Mouse (Mus musculus) lung, postnatal 0 days (tissue): ENCODE data around the gene Cic. TPM values are rescaled to one million over a fixed set of nuclear protein-coding genes. Genes with fewer than 3 reads are reported as not detected.

ENCODE experiments used
- ATAC-seq: fragments of 200-750 bp; cut with Nextera tagmentation; 2 replicates; pipeline ENCODE4 v1.8.0; 2017; ENCODE audit warnings: moderate library complexity
- DNase-seq: peaks from one replicate; pipeline ENCODE4 v3.0.0-alpha.2; 2016; ENCODE audit warnings: low spot score
- H3K27ac ChIP-seq: fragments of 300-500 bp; sonication (generic); 2 replicates; pipeline ENCODE4 v1.5.1; 2014; ENCODE audit warnings: antibody characterized with exemption, mild to moderate bottlenecking, low read length, mixed read lengths
- H3K27me3 ChIP-seq: fragments of 300-500 bp; sonication (generic); replicated peaks from 2 replicates; pipeline ENCODE4 v1.6.1; 2014; ENCODE audit warnings: low read length, mixed read lengths; ENCODE audit not compliant: insufficient read depth
- H3K36me3 ChIP-seq: fragments of 300-500 bp; sonication (generic); 2 replicates; pipeline ENCODE4 v1.6.1; 2014; ENCODE audit warnings: low read length, mixed read lengths; ENCODE audit not compliant: insufficient read depth
- H3K4me1 ChIP-seq: fragments of 300-500 bp; sonication (generic); 2 replicates; pipeline ENCODE4 v1.6.1; 2014; ENCODE audit warnings: antibody characterized with exemption, low read depth, low read length, mixed read lengths; ENCODE audit not compliant: insufficient read depth
- H3K4me2 ChIP-seq: fragments of 300-500 bp; sonication (generic); replicated peaks from 2 replicates; pipeline ENCODE4 v1.6.1; 2014; ENCODE audit warnings: low read depth, mild to moderate bottlenecking, low read length, moderate library complexity, mixed read lengths
- H3K4me3 ChIP-seq: fragments of 300-500 bp; sonication (generic); 2 replicates; pipeline ENCODE4 v1.5.1; 2014; ENCODE audit warnings: low read depth, low read length
- H3K9ac ChIP-seq: fragments of 300-500 bp; sonication (generic); replicated peaks from 2 replicates; pipeline ENCODE4 v1.6.1; 2014; ENCODE audit warnings: low read depth, mild to moderate bottlenecking
- H3K9me3 ChIP-seq: fragments of 300-500 bp; sonication (generic); 2 replicates; pipeline ENCODE4 v1.6.1; 2016; ENCODE audit warnings: low read length, mixed read lengths
- CTCF ChIP-seq: IDR thresholded peaks from 2 replicates; pipeline ENCODE4 v1.5.1; 2016; ENCODE audit warnings: antibody characterized with exemption, mild to moderate bottlenecking
- EP300 ChIP-seq: IDR thresholded peaks from 2 replicates; pipeline ENCODE4 v1.6.1; 2016; ENCODE audit warnings: antibody characterized with exemption, mild to moderate bottlenecking, control low read depth
- WGBS: fragments of 180-500 bp; shearing (Covaris S2); extraction: QIAGEN DNeasy Blood & Tissue Kit; methylation state at CpG from one replicate; pipeline ENCODE4 v1.1.7; 2014; 5-methylcytosine and 5-hydroxymethylcytosine counted together
- polyA plus RNA-seq: library from polyadenylated mRNA; unstranded; fragments of >200 nt; fragmentation: Nextera tagmentation; extraction: Ambion mirVana; gene quantifications from 2 replicates; pipeline ENCODE4 v1.2.1, GENCODE M21; 2015

Cic gene
- polyA plus RNA-seq, 1 experiment from 2014 or later = 26.5 TPM

- Histone ChIP-seq H3K9ac (peak overlapping the region; percentile 91), H3K4me1 (peaks cover 29% of the 10 kb centered on the region), H3K4me2 (peak overlapping the region; percentile 79), H3K36me3 (peaks cover 4% of the 10 kb centered on the region), H3K4me3 (peak overlapping the region; percentile 93), H3K27ac (peak overlapping the region; percentile 99), H3K9me3 (no peaks in the 10 kb centered on the region), H3K27me3 (no peaks in the 10 kb centered on the region)
- no peak for TF ChIP-seq CTCF
- TF ChIP-seq EP300 = no peak
- 1% methylated on average over 18 of the region's 18 CpGs for WGBS
- no peak for ATAC-seq
- peak; percentile 63 for DNase-seq
These were observed 19.4 kb upstream of the Cic start for GRCm38 (mm10) chr7:25248018-25248647.

GRCm38 (mm10) chr7:25248846-25249313 is 18.6 kb upstream of the Cic start:
- Histone ChIP-seq H3K4me1 (peaks cover 29% of the 10 kb centered on the region), H3K27ac (peak overlapping the region; percentile 99), H3K4me3 (peak overlapping the region; percentile 93), H3K36me3 (peaks cover 4% of the 10 kb centered on the region), H3K4me2 (peak overlapping the region; percentile 79), H3K27me3 (no peaks in the 10 kb centered on the region), H3K9ac (peak overlapping the region; percentile 91), H3K9me3 (no peaks in the 10 kb centered on the region)
- DNase-seq (peak; percentile 49), ATAC-seq (peak; percentile 2)
- WGBS = under 1% methylated on average over 25 of the region's 25 CpGs
- TF ChIP-seq EP300 = 0 out of 2 replicates have a peak, but pooled peaks have one; percentile 10
- no peak for TF ChIP-seq CTCF

GRCm38 (mm10) chr7:25249314-25250140 is 18.0 kb upstream of the Cic start:
- peak; percentile 59 for ATAC-seq

DNA sequence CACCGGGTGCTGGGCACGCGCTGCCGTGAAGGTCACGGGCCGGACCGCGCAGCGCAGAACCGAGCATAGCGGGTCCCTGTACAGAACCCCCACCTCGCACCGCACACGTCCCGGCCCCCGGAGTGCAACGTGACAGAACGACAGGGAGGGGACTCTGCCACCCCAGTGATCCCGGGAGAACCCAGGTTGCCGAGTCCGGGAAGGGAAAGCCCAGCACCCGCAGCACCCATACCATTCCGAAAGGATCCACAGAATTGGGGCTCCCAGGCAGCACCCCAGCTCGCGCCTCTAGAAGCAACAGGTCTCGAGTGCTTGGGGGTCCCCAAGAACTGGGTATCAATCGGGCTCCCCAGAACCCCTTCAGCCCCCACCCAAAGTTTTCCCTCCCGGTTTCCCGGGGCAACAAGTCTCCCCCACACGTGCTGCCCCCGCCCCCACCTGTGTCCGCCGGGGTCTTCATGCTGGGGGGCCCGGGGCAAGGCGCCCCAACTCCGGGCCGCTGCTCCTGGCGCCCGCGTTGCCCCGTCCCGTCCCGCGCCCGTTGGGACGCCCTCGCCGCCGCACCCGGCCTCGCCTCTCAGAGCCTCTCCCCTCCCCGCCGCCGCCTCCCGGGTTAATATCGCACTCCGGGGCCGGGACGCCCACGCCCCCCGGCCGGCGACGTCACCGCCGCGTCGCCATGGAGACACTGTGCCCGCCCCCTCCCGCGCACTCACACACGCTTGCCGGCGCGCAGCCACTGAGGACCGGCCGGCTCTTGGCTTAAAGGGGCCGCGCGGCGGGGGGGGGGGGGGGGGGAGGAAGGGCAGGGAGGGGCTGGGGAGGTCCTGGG is 17.1 kb upstream of the Cic start, which contains the start of gene Erf:
Erf (minus strand) TSS at position 621 of the 832 bp plus-strand sequence.
- H3K4me1 ChIP-seq = peaks cover 29% of the 10 kb centered on the region
- 1% methylated on average over 54 of the region's 81 CpGs for WGBS
- H3K27me3 ChIP-seq = no peaks in the 10 kb centered on the region
- peak within 1 kb of the TSS; percentile 91 for H3K9ac ChIP-seq
- TF ChIP-seq EP300 (no peak), CTCF (no peak)
- ATAC-seq (peak; percentile 87), DNase-seq (peak; percentile 96)
- peak within 1 kb of the TSS; percentile 79 for H3K4me2 ChIP-seq
- H3K9me3 ChIP-seq = no peaks in the 10 kb centered on the region
- no peaks in the 10 kb centered on the region; the same call in 1 of the 2 replicates for H3K36me3 ChIP-seq
- peak within 1 kb of the TSS; percentile 93 for H3K4me3 ChIP-seq
- peak within 1 kb of the TSS; percentile 99 for H3K27ac ChIP-seq

More at GRCm38 (mm10) chr7:25249314-25250140, 18.0 kb upstream of the Cic start:
- WGBS = under 1% methylated on average over 18 of the region's 73 CpGs
- Histone ChIP-seq H3K4me2 (peak overlapping the region; percentile 79), H3K9ac (peak overlapping the region; percentile 91), H3K4me3 (peak overlapping the region; percentile 93), H3K36me3 (peaks cover 4% of the 10 kb centered on the region), H3K4me1 (peaks cover 29% of the 10 kb centered on the region), H3K9me3 (no peaks in the 10 kb centered on the region), H3K27me3 (no peaks in the 10 kb centered on the region), H3K27ac (peak overlapping the region; percentile 99)
- peak; percentile 92 for DNase-seq
- TF ChIP-seq EP300 (no peak), CTCF (no peak)

GRCm38 (mm10) chr7:25251071-25251791 is 16.3 kb upstream of the Cic start:
- Histone ChIP-seq H3K9me3 (no peaks in the 10 kb centered on the region), H3K4me1 (peaks cover 26% of the 10 kb centered on the region), H3K27me3 (no peaks in the 10 kb centered on the region), H3K4me3 (peak overlapping the region; percentile 93), H3K27ac (peak overlapping the region; percentile 99), H3K9ac (peak overlapping the region; percentile 91), H3K36me3 (no peaks in the 10 kb centered on the region), H3K4me2 (peak overlapping the region; percentile 79)
- WGBS = 2% methylated on average over 22 of the region's 22 CpGs
- ATAC-seq (peak; percentile 43), DNase-seq (peak; percentile 81)
- TF ChIP-seq EP300 (peak; percentile 24; the same call in 1 of the 2 replicates), CTCF (no peak)
